Mouse (Mus musculus) layer of hippocampus, adult 18-20 months (tissue): ENCODE measurements around the gene Col4a2. TPM values are rescaled to one million over a fixed set of nuclear protein-coding genes. Genes with fewer than 3 reads are reported as not detected.

Experiments
- DNase-seq, 2 experiments: peaks; one replicate each; pipeline ENCODE4 v3.0.0; 2022; ENCODE audit warnings: low spot score in 2 of 2
- long read RNA-seq: library from polyadenylated mRNA; stranded (forward); transcript quantifications from one replicate; pipeline ENCODE4 v2.0.0, GENCODE M21; 2021
- total RNA-seq, 2 experiments: library from RNA; stranded (reverse); gene quantifications; 2 replicates each; pipeline ENCODE4 v1.2.3; 2021

The Col4a2 gene
- 10 to 100 TPM; 39.6 to 42.9 TPM for total RNA-seq
- long read RNA-seq, full-length matches to known transcripts: 37 of 105 reads
- long read RNA-seq, partial matches to known transcripts: 26 of 105 reads
- long read RNA-seq, other reads (novel, unspliced or antisense): 42 of 105 reads

DNA sequence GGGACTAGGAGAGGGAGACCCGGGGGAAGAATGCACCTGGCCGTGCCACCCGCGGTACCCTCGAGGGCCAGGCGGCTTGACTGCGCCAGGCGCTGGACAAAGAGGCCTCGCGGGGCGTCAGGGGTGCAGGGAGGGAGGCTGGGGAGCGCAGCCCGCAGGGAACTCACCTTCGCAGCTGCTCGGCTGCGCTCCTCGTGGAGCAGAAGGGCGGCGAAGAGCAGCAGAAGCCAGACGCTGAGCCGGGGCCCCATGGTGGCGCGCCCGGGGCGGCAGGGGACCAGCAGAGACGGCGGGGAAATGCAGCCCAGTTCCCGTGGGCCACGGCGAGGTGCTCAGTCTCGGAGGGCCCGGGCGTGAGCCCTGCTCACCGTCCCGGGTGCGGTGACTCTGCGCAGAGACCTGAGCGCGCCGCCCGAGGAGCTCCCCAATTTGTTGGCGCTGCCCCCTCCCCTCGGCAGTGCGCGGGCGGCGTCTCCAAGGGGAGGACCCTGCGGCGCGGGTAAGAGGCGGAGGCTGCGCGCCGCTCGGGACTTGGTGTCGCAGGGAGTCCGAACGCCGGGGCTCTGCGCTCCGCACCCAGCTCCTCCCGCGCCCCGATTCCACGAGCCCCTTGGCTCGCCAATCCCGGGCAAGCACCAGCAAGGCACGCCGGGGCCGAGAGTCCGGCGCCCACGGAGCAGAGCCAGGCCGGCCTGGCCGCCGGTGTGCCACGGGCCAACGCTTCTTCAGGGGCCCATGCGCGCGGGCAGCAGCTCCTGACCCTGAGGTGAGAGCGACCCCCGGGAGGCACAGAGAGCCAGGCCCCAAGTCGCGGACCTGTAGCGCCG is at the start of gene Col4a2, which contains the start of gene Col4a1:
Gene Col4a2, plus strand, starts transcription at position 457 of the 827 bp plus-strand sequence.
Gene Col4a1, minus strand, starts transcription at position 478 of the 827 bp plus-strand sequence.
- DNase-seq: peak; percentile 70 to 82

DNA sequence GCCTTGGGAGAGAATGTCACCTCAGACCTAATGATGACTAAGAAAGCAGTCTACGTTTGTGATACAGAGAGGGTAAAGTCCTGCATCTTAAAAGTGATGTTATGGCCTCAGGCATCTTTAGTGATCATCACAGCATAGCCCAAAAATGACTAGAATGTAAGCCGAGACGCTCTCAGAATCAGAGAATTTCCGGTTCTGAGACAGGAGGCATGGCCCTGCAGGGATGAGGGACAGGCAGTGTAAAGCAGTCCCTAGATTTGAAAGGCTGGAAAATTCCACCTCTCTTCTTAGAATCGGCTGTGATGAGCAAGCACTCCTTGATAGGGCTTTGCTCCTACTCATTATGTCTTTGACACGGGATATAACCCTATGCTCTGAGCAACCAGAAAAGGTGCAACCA is 48.8 kb upstream of the Col4a2 start:
- no peak for DNase-seq

DNA sequence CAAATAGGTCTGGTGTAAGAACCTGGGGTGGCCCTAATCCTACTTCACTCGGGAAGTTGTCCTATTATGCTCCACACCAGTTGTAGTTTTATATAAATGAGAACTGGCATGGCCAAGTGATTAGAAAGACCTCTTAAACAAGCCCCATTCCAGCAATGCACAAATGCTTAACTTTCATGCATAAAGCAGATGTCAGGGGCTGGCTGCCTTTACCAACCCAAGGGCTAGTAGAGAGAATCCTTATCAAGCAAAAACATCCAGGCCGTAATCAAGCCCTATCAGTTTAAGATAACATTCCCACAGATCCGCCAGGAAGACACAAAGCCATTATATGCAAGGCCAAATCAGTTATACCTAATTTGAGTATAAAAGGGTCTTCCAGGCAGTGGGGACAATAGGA is 46.6 kb upstream of the Col4a2 start:
- no peak for DNase-seq

DNA sequence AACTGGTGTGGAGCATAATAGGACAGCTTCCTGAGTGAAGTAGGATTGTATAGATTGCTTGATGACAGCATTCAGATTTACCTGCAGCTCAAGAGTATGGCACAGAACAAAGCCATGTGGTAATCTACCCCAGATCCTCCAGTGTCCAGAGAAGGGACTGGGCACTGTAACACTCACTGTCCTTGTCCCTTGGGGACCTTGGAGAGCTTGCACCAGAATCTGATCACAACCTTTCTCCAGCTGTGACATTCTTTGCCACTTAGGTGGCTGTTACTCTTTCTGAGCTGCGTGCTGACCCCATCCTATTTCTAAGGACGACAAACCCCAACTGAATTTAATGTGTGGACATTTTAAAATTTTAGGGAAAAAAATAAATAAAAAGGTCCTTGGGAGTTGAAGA is 46.1 kb upstream of the Col4a2 start:
- no peak for DNase-seq

DNA sequence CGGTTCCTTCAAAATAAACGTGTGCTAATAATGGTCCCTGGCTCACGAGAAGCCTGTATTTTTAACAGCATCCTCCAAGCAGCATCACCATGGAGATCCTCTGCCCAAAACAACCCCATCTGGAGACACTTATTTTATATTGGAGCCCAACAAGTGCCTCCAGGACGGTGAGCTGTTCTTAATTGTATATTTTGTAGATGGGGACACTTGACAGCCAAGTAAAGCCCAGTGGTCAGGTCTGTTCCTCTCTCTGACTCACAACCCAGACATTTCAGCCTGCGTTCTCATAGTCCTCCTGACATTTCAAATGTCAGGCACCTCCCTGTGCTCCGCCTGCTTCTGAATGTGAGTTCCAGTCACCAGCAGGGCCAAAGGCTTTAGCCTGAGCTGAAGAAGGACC is 43.9 kb upstream of the Col4a2 start:
- DNase-seq: no peak

DNA sequence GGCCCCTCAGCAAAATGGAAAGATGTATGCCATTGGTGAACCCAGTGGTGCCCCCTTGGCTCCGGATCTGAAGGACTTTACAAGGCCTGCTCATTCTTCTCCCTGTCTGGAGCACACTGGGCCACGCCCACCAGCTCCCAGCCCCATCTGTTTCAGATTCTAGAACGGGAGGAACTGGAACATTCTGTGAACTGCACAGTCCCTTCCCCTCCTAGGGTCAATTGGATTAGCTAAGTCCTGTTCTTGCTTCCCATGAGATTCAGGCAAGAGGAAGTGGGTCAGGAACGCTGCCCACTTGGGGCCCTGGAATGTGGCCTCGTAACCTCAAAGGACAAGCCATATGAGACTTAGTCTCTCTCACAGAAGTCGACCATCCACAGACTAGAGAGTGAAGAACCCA is 41.8 kb upstream of the Col4a2 start:
- DNase-seq: no peak

DNA sequence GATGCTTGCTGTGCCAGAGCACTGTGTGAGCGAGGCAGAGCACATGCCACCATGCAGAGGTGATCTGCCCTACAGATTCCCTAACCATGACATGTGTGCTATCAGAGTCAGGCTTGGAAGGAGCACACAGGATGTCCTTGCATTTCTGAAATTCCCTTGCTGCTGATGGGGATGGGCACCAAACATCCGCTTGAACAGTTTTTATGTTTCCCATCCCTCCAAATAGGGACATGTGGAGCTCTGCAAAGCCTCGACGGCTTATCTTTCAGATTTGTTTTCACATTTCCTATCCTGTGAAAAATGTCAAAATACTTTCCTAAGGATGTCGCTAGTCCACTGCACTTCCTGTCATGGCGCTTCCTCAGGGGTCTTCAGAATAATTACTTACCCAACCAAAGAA is 40.4 kb upstream of the Col4a2 start:
- DNase-seq: no peak

DNA sequence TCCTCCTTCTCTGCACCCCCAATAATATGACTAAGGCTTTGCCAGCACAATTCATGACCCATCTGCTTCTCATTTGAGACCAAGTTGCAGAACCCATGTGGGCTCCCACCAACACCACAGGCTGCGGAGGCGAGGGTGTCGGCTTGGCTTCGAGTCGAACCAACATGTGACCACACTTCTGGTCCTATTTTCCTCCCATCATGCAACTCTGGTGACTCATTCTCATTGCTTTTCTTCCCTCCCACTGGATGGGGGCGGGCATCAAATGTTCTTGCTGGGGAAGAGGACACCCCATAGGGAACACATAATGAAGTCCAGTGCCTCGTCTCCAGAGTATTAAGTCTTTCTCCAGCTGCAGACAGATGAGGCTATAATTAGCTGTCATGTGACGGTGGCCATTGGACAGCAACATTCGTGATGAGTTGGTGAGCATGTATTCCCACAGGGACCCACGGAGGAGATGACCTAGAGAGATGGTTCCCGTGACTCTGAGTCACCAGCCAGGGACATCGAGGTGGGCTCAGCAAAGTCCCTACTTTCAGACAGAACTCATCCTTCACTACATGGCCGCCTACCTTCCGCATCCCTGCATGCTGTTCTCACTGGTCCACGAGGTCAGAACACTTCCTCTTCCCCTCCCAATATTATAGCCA is 39.0 kb upstream of the Col4a2 start:
- peak; percentile 90 to 96 for DNase-seq

DNA sequence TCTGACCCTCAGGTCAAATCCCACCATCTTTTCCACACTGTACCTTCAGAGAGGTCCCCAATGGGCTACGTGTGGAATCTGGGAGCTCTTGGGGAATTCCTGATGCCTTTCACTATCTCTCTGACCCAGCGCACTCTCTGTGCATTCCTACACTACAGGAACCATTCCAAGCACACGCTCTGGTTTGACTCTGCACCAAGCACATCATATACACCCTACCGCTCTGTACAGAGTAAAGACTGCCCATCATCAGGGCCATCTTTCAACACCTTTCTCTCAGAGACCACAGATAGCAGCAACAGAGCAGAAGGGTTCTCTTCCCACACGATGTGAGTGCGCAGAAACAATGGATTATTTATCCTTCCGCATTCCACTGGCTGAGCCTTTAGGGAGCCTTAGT is 38.2 kb upstream of the Col4a2 start:
- DNase-seq: no peak

DNA sequence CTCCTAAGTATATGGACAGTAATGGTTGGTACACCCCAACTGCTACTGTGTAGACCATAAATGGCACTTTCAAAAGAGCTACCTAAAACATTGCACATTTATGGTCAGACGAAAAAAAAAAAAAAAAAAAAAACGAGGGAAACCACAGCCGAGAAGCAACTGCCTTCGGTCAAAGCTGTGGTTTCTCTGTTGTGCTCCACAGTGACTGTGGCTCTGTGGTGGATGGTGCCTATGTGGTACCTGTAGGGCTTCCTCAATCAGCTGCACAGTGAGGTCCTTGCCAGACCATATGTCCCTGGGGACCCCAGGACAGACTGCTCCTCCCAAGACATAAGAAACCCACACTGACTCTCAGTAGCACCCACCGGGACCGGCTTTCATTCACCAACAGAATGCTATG is 36.3 kb upstream of the Col4a2 start:
- no peak for DNase-seq

DNA sequence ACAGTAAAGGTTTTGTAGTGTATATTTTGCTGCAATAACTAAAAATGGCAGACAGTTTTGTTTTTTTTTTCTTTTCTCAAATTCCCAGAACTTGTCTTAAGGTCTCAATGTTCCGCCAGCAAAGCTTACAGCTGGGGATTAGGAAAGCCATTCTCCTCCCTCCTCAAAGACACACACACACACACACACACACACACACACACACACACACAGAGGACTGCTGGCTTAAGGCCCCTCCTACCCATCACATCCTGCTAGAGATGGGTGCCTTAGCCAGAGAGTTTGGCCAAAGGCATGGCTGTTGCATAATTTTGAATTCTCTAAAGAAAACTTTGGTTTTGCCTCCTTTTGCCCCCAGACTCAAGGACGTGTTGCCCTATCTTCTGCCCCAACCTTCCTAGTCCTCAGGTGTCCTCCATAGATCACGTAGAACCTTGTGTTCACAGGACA is 35.0 kb upstream of the Col4a2 start:
- no peak for DNase-seq

DNA sequence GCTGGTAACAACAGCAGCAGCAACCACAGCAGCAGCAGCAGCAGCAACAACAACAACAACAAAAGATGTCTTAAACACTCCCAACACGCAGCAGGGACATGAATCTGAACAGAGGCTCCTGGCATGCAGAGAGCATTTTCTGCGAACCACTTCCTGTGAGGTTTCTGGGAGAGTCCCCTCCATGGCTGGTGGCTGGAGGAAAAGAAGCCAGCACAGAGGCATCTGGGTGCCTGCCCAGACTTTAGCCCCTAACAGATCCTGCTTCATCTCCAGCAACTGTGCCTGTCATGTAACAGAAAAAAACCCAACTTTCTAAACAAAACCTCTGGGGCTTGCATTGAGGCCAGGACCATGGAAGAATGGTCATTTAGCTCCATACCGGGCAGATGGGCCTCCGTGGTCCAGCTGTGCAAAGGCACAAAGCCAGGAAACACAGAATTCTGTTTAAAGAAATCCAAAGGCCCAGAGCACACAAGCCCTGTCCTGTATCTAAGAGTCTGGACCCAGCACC is 34.4 kb upstream of the Col4a2 start:
- DNase-seq: no peak

DNA sequence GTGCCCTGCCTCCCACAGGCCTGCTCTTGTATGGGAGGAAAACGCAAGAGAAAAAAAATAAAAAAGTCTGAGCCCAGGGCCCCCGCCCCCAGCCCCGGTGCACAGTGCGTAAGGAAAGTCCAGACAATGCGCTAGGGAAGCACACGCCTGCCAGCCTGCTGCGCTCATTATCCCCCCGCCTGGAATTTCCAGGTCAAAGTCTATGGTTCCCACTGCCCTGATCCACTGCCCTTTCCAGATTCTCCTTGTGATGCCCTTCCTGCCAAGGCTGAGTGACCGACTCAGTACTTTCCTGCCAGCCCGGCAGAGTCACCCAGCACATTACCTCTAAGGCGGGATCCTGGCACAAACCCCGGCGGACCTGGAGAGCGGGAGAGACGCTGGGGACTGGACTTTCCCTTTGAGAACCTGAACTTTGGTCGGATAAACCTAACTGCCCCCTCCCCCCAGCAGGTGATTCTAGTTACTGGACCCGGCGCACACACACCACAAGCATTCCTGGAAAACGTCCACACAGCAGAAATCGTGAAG is 33.2 kb upstream of the Col4a2 start:
- DNase-seq: no peak

DNA sequence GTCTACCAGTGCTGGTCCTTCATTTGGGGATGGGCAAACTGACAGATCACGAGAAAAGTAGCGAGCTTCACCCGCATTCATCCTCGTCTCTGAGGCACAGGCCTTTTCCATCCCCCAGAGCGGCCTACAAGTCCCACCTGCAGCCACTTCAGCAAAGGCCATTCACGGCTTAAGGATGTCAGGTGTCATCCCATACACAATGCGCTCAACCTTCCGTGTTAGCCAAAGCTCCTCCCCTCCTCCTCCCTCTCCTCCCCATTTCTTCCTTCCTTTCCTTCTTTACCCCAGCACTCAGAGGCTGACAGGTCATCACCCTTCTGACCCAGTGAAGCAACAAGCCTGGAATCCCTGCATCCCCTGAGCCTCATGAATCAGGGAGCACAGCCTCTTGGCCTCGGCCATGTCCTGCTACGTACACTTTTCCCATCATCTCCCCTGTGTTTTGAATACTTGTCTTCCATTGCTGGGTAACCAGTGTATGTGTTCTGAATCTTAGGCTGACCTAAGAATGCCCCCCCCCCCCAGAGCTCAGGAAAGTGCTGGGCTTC is 31.8 kb upstream of the Col4a2 start:
- DNase-seq: no peak

DNA sequence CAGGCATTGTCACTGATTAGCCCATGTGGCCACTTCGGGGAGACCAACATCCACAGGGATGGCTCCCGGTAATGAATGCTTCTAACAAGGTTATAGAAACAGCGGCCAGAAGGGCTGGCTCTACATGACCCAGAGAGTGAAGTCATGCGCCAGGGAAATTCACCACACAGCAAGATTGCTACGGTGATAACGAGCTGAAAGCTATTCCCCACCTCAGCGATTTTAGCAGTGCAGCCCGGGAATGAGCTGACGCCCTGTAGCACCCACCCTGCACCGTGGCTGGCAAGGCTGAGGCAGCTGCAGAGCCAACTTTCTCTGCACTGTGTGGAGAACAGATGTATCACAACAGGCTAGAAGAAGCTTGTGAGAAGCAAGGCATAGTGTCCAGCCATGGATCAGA is 30.5 kb upstream of the Col4a2 start:
- no peak for DNase-seq

DNA sequence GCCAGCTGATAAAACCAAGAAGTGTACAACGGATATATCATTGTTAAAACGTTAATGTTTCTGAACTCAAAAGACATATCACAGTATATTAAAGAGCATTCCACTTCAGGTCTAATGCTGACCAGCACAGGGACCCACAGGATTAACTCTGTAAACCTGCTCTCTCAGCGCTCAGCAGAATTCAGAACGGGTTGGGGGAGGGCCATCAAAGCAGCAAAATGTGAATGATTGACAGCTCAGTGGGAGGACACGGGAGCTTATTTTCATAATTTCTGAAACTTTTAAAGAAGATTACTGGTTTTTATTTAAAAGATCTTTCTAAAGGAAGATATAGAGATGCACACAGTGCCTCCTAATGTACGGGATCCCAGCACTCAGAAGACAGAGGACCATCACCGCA is 29.9 kb upstream of the Col4a2 start:
- no peak for DNase-seq

DNA sequence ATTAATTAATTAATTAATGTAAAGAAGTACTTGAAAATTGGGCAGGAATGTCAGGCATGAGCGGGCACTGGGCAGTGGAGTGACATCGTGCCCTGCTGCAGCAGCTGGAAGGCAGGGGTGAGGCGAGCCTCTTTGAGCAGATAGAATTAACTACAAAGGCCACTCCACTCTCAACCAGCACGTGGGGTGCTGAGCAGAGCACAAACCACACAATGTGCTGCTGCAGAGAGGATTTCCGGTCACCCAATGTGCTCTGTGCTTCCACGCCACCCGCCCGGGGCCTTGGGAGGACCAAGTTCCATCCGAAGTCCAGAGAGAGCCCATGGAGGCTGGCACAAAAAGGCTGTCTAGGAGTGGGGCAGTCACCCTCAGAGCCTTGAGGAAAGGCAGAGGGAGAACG is 29.4 kb upstream of the Col4a2 start:
- DNase-seq: no peak

DNA sequence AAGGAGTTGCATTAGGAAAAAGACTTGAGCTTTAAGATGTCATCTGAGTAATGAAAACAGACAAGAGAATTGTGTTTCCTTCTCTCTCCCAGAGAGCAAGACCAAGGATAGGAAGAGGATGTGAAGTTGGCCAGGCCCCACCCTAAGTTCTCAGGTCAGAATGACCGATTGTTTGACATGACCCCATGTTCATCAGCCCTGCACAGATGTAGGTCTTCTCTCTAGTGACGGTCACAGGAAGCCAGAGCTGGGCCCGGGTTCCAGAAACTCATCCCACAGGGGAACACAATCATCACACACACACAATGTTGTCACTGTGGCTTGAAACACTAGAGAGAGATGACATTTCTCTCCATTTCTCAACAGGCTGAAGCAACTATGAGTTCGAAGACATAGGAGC is 27.2 kb upstream of the Col4a2 start:
- no peak for DNase-seq

DNA sequence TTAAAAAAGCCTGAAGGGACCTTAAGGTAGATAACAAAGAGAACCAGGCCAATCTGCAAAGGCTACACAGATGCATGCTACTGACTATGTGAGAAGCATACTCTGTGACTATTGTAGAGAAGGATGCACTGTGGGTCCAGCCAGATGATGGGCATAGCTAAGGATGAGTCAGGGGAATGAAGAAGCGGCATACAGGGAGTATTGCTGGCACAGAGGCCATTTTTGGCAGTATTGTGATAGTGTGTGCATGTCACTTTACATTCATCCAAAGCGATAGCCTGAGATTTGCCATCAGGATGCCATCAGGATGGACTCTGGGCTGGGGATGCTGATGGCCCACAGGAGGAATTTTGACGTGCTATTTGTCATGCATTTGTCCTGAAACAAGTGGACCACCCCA is 25.5 kb upstream of the Col4a2 start:
- DNase-seq: no peak

DNA sequence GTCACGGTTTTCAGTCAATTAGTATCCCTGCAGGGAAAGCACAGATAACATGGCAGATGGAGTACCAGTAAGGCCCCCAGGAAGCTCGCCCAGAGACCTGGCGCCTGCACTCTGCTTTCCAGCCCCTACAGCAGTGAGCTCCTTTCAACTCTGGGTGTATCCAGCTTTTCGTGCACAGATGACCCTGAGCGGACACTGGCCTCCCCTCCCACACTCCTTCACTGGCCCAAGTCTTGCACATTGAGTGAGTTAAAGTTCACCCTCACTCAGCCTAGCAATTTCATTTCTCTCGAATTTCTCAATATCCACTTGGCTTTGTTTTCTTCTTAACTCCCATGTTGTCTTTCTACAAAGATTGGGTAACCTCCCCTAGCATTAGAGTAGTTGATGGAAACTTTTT is 24.3 kb upstream of the Col4a2 start:
- DNase-seq: no peak

DNA sequence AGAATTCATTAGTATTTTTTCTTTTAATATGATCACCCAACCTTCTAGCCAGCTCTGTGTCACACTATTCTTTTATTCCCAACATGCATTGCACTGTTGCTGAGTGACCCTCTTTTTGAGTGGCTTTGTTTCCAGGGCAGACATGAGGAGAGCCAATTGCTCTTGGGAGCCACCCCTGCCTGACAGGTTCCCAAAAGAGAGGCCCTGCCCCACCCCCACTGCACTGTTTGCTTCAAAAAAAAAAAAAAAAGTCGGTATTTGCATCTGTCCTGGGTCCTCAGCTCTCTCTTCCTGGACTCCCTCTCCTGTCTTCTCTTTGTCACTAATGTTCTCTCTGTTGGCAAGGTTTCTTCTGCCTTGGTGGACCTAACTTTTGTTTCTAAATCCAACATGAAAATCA is 22.1 kb upstream of the Col4a2 start:
- DNase-seq: no peak

DNA sequence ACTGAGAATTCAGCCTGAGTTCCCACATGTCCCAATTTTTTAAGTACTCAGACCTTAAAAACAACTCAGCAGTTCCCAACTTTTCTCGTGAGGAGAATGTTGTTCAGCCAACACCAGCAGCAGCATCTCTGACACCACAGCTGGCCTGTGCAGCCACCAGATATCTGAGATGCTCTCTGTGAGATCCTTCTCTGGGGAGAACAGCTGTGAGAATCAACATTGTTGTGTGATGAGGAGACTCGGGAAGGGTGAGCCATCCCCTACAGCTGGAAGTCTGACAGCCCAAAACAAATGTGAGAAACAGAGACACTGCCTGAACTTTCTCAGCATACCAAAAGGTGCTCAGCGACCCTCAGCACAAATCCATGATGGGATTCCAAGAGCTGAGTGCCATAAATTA is 20.0 kb upstream of the Col4a2 start:
- no peak for DNase-seq
